Comparison of ENCODE assay signal across 9 mouse cellular contexts in genomic region chr9:34279906-34280305, GRCm38 (mm10).
DNase-seq lines count a peak whose midpoint lies in the region; ATAC-seq lines count a peak whose summit lies in the region.
"Had no signal": no experiment of that assay in that cellular context is flagged by ENCODE, and none has a peak within 500 bp of the region (broad histone marks: within the 10 kb centered on the region; RNA-seq: fewer than 3 reads in every experiment).

No protein-coding gene starts in this region.

- H3K27ac ChIP-seq in stomach, embryonic 15.5 days: no peak overlapping the region

- no peak overlapping the region for H3K9ac ChIP-seq in stomach, embryonic 15.5 days

- DNase-seq in adrenal gland, adult 2 months: peak; percentile 9
- DNase-seq in adrenal gland, postnatal 10 days: no peak
- peak; percentile 14 to 15 for DNase-seq in right cerebral cortex, adult 2 months (ENCODE audit: low spot score in 2 of 2)
- no peak for DNase-seq in right cerebral cortex, postnatal 14 days
- peak; percentile 4 to 32 for DNase-seq in kidney, postnatal 25 days
- DNase-seq in spleen, postnatal 4 days (ENCODE audit: low spot score in 2 of 2): no peak
- no peak for DNase-seq in spleen, adult 18-20 months
- DNase-seq: cerebellum, adult 18-20 months had no signal

- H3K9me3 ChIP-seq in stomach, embryonic 15.5 days: no peaks in the 10 kb centered on the region

- no peaks in the 10 kb centered on the region; the same call in 1 of the 2 replicates for H3K4me1 ChIP-seq in stomach, embryonic 15.5 days

- ATAC-seq in stomach, embryonic 15.5 days (ENCODE audit: insufficient read depth, low FRiP score, low read depth): peak; percentile 58; the same call in 1 of the 2 replicates

- WGBS in stomach, embryonic 15.5 days: 29% methylated on average over 2 of the region's 2 CpGs

- H3K4me3 ChIP-seq in stomach, embryonic 15.5 days (replicated peaks): no peak overlapping the region

- no peaks in the 10 kb centered on the region for H3K36me3 ChIP-seq in stomach, embryonic 15.5 days

- no peaks in the 10 kb centered on the region for H3K27me3 ChIP-seq in stomach, embryonic 15.5 days (replicated peaks)

- no peak overlapping the region for H3K4me2 ChIP-seq in stomach, embryonic 15.5 days

Comparison
In these comparisons a context has a peak if more than half of its experiments do, and no peak if none do; other contexts are left out.
1. DNase-seq: peak in adrenal gland, adult 2 months (single experiment), right cerebral cortex, adult 2 months (2 of 2) and kidney, postnatal 25 days (2 of 2); none in adrenal gland, postnatal 10 days (single experiment), right cerebral cortex, postnatal 14 days (single experiment), spleen, postnatal 4 days (0 of 2) and spleen, adult 18-20 months (0 of 2).